Mouse (Mus musculus): ENCODE data around the gene Gm20479. TPM values are rescaled to one million over a fixed set of nuclear protein-coding genes. Genes with fewer than 3 reads are reported as not detected.

Gm20479 gene
- total and polyA plus RNA-seq, 3 experiments = 1.2 to 2.2 (median 1.9) TPM

DNA sequence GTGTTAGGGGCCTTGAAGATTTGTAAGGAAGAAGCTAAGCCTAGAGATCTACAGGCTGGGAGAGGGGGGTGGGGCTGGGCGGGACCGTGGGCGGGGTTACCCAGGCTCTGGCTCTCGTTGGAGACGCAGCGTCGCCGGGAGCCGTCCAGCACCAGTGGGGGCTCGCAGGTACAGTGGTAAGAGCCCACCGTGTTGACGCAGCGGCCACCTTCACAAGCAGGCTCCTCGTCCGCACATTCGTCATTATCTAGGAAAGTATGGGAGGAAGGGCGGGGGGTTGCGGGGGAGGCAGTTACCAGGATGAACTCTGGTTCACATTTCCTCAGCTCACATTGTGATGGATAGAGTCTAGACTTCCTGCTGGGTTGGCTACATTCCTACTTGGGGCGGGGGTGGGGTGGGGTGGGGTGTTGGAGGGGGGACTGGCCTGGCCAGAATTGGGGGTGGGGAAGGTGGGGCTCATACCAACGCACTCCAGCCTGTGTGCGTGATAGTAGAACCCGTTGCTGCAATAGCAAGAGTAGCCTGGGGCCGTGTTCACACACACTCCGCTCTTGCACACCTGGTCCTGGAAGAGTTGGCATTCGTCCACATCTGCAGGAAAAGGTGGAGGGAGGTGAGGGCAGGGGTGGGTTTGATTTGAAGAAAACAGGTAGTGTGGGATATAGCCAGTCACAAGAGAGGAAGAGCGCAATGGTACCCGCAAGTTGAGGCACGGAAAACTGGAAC, 48.2 kb downstream of the Gm20479 start:
- H3K27me3 ChIP-seq (replicated peaks) = peaks cover 32% of the 10 kb centered on the region
- peaks cover 0 to 2% of the 10 kb centered on the region in 2 experiments; a peak in 2 of 4 replicates for H3K4me1 ChIP-seq (ENCODE audit: control insufficient read depth in 1 of 2, insufficient read depth in 2 of 2)
- in situ Hi-C loops (cut with MboI; ENCODE audit: low pct_ligation_motif_present, low pct_unique_long_range_greater_than_20kb, low sequenced_read_pairs) (no loop called here), dilution Hi-C loops (cut with MboI; ENCODE audit: extremely low pct_ligation_motif_present, extremely low pct_unique_long_range_greater_than_20kb, low sequenced_read_pairs) (no loop called here)
- H3K27ac ChIP-seq (ENCODE audit: insufficient read depth, low read depth) = no peak overlapping the region
- H3K36me3 ChIP-seq (replicated peaks in 1 of 2; ENCODE audit: control insufficient read depth in 1 of 2, insufficient read depth in 1 of 2, low read length in 1 of 2) = no peaks in the 10 kb centered on the region
- no peaks in the 10 kb centered on the region for H3K79me2 ChIP-seq (replicated peaks; ENCODE audit: control insufficient read depth, extremely low read depth, insufficient read depth, poor library complexity, severe bottlenecking)
- DNase-seq (ENCODE audit: extremely low read depth) = no peak
- H3K4me2 ChIP-seq (ENCODE audit: insufficient read depth, low read depth, poor library complexity, severe bottlenecking) = no peak overlapping the region
- H3K9me3 ChIP-seq (replicated peaks; ENCODE audit: low read length) = peaks cover 12% of the 10 kb centered on the region
- TF ChIP-seq ZKSCAN1 (IDR thresholded peaks at IDR 0.05; ENCODE audit: borderline replicate concordance, low read depth, low read length) (no peak), POLR2A (IDR thresholded peaks at IDR 0.05; ENCODE audit: low read depth, low read length) (no peak), SMC3 (IDR thresholded peaks at IDR 0.05; ENCODE audit: low read depth, low read length) (no peak), RCOR1 (conservative IDR thresholded peaks at IDR 0.05; ENCODE audit: low read depth, low read length) (no peak), MAZ (IDR thresholded peaks at IDR 0.05; ENCODE audit: low read depth, low read length) (no peak)
- H3K9ac ChIP-seq (ENCODE audit: insufficient read depth, low read depth) = no peak overlapping the region
- no peak overlapping the region for H3K4me3 ChIP-seq (replicated peaks in 1 of 3; ENCODE audit: low read depth in 2 of 3, low read length in 2 of 3, poor library complexity in 1 of 3)

DNA sequence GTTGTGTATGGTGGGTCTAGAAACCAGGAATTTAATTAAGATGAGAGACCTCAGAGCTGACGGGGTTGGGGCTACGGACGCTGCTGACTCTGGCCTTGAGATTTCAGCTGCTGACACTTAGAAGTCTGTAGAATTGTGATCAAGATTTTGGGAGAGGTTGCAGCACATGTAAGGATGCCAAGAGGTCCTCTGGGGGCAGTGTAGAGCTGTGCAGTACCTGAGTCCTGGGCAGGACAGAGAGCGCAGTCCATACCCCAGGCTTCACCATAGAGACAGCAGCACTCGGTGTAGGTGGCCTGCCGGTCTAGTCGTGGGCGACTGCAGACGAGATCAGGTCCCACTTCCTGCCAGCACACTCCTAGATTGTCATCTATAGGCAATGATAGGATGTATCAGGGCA, 49.7 kb downstream of the Gm20479 start:
- H3K4me1 ChIP-seq (ENCODE audit: control insufficient read depth in 1 of 2, insufficient read depth in 2 of 2) = peaks cover 0 to 2% of the 10 kb centered on the region in 2 experiments; a peak in 2 of 4 replicates
- no peaks in the 10 kb centered on the region for H3K9me3 ChIP-seq (replicated peaks; ENCODE audit: low read length)
- dilution Hi-C loops (cut with MboI; ENCODE audit: extremely low pct_ligation_motif_present, extremely low pct_unique_long_range_greater_than_20kb, low sequenced_read_pairs) (no loop called here), in situ Hi-C loops (cut with MboI; ENCODE audit: low pct_ligation_motif_present, low pct_unique_long_range_greater_than_20kb, low sequenced_read_pairs) (no loop called here)
- peaks cover 41% of the 10 kb centered on the region for H3K27me3 ChIP-seq (replicated peaks)
- H3K4me2 ChIP-seq (ENCODE audit: insufficient read depth, low read depth, poor library complexity, severe bottlenecking) = no peak overlapping the region
- no peak for DNase-seq (ENCODE audit: extremely low read depth)
- no peak overlapping the region for H3K9ac ChIP-seq (ENCODE audit: insufficient read depth, low read depth)
- no peak overlapping the region for H3K4me3 ChIP-seq (replicated peaks in 1 of 3; ENCODE audit: low read depth in 2 of 3, low read length in 2 of 3, poor library complexity in 1 of 3)
- no peak overlapping the region for H3K27ac ChIP-seq (ENCODE audit: insufficient read depth, low read depth)
- peak; percentile 10 to 56; a peak in 2 of 4 replicates for TF ChIP-seq CTCF (conservative IDR thresholded peaks at IDR 0.05 in 1 of 2, IDR thresholded peaks at IDR 0.05 in 1 of 2; ENCODE audit: low read depth in 2 of 2, low read length in 2 of 2)
- TF ChIP-seq TCF12 (IDR thresholded peaks at IDR 0.05; ENCODE audit: low read depth, low read length) = no peak
- no peak for TF ChIP-seq NELFE (IDR thresholded peaks at IDR 0.05; ENCODE audit: low read depth, low read length)
- TF ChIP-seq RAD21 (IDR thresholded peaks at IDR 0.05; ENCODE audit: low read depth, low read length) = peak; percentile 29
- 0 out of 2 replicates have a peak, but pooled peaks have one; percentile 3 for TF ChIP-seq SMC3 (IDR thresholded peaks at IDR 0.05; ENCODE audit: low read depth, low read length)
- no peak for TF ChIP-seq RCOR1 (conservative IDR thresholded peaks at IDR 0.05; ENCODE audit: low read depth, low read length)
- no peak for TF ChIP-seq IRF4 (IDR thresholded peaks at IDR 0.05; ENCODE audit: low read depth, low read length)
- TF ChIP-seq POLR2AphosphoS2 (IDR thresholded peaks at IDR 0.05; ENCODE audit: low read depth, low read length) = no peak
- TF ChIP-seq ZC3H11A (IDR thresholded peaks at IDR 0.05; ENCODE audit: low read depth, low read length) = no peak
- no peaks in the 10 kb centered on the region for H3K79me2 ChIP-seq (replicated peaks; ENCODE audit: control insufficient read depth, extremely low read depth, insufficient read depth, poor library complexity, severe bottlenecking)
- H3K36me3 ChIP-seq (replicated peaks in 1 of 2; ENCODE audit: control insufficient read depth in 1 of 2, insufficient read depth in 1 of 2, low read length in 1 of 2) = no peaks in the 10 kb centered on the region
